Mouse (Mus musculus): Measurements from ENCODE around the gene Tmem121b.

DNA sequence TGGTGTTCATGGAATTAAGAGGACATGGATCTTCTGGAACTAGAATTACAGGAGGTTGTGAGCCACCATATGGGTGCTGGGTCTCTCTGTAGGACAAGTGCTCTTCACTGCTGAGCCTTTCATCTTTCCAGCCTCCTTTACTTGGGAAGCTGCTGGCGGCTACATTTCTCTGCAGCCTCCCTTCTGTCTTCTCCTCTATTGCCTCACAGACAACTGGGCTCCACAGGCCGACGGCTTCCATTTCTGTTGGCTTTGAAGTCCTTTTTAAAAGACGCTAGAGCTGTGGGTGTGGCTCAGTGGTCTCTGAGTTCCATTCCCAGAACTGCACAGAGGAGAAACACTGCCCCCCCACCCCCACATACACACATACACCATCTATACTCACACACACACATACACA, 28.2 kb downstream of the Tmem121b start:
- TF ChIP-seq CTCF (IDR thresholded peaks at IDR 0.05), result no peak
- no peak for TF ChIP-seq POLR2A (IDR thresholded peaks at IDR 0.05; ENCODE audit: insufficient read depth, low read depth, low read length)
